Mouse (Mus musculus): ENCODE data around the gene Scgb2b12.
"Not testable (repeated sequence)": the region's sequence is repeated elsewhere in the genome, so short reads cannot be mapped to it uniquely, and the experiment has no call there.

- TF ChIP-seq POLR2A (IDR thresholded peaks at IDR 0.05; ENCODE audit: insufficient read depth, low read depth, low read length); CTCF (IDR thresholded peaks at IDR 0.05); EP300 (IDR thresholded peaks at IDR 0.05; ENCODE audit: insufficient read depth, low read depth, low read length): not testable (repeated sequence)
Observed at GRCm38 (mm10) chr7:32333882-32334281, 6.8 kb upstream of the Scgb2b12 start, which contains the start of gene Scgb1b12.
